Mouse (Mus musculus): ENCODE data around the gene Aco2.

- TF ChIP-seq POLR2A (IDR thresholded peaks at IDR 0.05; ENCODE audit: extremely low read depth, insufficient read depth, low read length) (no peak), CTCF (IDR thresholded peaks at IDR 0.05; ENCODE audit: low read depth, low read length) (no peak)
Observed at GRCm38 (mm10) chr15:81842275-81842674, 29.8 kb upstream of the Aco2 start.
